Mouse (Mus musculus): ENCODE data around the gene Zfpm1. TPM values are rescaled to one million over a fixed set of nuclear protein-coding genes. Genes with fewer than 3 reads are reported as not detected.

Gene Zfpm1
- total RNA-seq, 1 experiment from 2014 or later, result 72.2 TPM

GRCm38 (mm10) chr8:122294273-122294683 lies 12.3 kb downstream of the Zfpm1 start:
- ATAC-seq (replicated peaks; ENCODE audit: low read depth, poor library complexity, severe bottlenecking), result peak; percentile 48

DNA sequence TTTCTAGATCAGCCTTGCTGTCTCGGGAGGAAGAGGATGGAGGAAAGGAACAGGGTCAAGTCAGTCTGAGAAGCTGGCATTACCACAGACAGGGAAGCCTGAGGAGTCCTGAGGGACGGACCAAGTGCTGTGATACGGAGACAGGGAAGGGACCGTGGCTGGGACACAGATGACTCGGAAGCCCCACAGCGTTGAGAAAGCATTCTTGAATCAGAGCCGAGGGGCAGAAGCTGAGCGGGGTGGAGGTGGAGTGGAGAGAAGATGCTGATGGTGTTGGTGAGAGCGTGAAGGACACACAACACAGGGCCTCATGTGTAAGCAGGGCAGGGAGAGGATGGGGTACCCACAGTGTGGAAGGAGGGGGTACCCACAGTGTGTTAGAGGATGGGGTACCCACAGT lies 13.4 kb downstream of the Zfpm1 start:
- ATAC-seq (replicated peaks; ENCODE audit: low read depth, poor library complexity, severe bottlenecking), result no peak

- ATAC-seq (replicated peaks; ENCODE audit: low read depth, poor library complexity, severe bottlenecking), result peak; percentile 12
Observed at GRCm38 (mm10) chr8:122296173-122297001, 14.4 kb downstream of the Zfpm1 start.

- ATAC-seq (replicated peaks; ENCODE audit: low read depth, poor library complexity, severe bottlenecking), result no peak
Observed at GRCm38 (mm10) chr8:122299581-122300254, 17.8 kb downstream of the Zfpm1 start.

DNA sequence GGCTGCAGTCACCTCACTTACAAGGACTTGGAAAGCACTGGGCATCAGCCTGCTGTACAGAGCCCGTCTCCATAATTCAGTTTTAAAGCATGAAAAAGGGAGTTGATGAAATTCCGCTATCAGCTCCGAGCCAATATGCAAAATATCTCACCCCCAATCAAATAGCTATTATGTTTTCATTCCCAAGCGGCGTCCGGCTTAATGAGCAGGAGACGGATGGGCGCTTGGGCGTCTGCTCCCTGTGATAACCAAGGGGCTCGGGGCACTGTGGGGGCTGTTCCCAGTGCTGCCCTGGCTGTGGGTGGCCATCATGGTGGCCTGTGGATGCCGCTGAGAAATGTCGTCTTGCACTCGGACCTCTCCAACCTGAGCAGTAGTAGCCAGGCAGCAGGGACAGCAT lies 19.1 kb downstream of the Zfpm1 start:
- ATAC-seq (replicated peaks; ENCODE audit: low read depth, poor library complexity, severe bottlenecking), result no peak

DNA sequence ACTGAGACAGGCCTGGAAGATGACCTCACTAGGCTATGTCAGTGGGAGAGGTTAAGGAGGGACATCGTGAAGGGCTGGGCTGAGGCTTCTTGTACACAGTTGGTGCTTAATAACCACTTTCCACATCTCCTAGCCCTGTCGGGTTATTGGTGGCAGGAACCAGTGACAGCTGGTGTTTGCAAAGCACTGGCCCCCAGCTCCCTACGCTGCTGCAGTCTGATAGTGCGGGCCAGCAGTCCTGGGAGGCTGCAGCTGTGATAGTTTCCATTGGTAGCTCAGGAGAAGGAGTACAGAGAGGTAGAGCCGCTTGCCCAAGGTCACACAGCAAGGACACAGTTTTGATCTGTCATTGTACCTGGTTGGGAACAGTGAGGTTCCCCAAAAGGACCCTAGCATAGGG lies 19.9 kb downstream of the Zfpm1 start:
- no peak for ATAC-seq (replicated peaks; ENCODE audit: low read depth, poor library complexity, severe bottlenecking)

DNA sequence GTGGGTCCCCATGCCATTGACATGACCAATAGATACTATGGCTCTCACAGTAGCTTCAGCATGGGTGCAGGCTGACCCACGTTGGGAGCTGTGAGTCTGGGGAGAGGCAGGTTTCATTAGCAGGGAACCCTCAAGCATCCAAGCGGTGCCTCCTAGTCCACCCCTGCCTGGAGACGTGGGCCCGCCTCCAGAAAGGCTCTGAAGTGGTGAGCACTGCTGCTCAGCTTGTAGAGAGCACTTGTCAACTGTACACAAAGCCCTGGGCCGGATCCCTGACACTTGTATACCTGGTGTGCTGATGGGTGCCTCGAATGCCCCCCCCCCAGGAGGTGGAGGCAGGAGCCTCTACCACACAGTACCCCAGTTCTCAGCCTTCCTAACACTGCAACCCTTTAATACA lies 21.5 kb downstream of the Zfpm1 start:
- ATAC-seq (replicated peaks; ENCODE audit: low read depth, poor library complexity, severe bottlenecking), result no peak

GRCm38 (mm10) chr8:122304058-122304457 lies 22.1 kb downstream of the Zfpm1 start:
- ATAC-seq (replicated peaks; ENCODE audit: low read depth, poor library complexity, severe bottlenecking), result peak; percentile 71

DNA sequence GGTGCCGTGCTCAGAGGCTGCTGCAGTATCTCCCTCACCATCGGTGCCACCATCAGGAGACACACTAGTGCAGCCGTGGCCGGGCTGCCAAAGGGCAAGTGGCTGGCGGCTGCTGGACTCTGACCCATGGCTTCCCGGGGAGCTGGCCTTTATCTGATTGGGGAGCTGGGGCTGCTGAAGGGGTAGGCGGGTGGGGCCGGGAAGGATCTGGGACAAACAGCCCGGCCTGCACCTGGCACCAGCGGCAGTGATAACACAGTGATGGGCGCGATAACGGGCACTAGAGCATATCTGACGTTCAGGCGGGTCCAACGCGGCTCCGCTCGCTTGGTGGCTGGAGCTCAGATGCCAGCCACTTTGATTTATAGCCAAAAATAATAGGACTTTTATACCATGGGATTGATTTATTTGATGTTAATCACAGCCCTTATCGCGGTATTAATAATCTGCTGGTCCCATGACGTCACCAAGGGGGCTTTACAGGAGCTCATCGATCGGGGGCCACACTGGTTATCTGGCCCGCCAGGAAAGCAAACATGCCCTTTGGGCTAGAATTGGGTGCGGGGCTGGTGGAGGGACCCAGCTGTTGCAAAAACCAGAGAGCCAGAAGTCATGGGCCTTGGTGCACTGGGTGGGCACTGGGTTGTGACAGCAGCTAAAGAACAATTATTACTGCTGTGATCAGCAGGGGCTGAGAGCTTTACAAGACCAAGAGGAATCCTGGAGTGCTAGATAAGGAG lies 24.9 kb downstream of the Zfpm1 start:
- no peak for ATAC-seq (replicated peaks; ENCODE audit: low read depth, poor library complexity, severe bottlenecking)

DNA sequence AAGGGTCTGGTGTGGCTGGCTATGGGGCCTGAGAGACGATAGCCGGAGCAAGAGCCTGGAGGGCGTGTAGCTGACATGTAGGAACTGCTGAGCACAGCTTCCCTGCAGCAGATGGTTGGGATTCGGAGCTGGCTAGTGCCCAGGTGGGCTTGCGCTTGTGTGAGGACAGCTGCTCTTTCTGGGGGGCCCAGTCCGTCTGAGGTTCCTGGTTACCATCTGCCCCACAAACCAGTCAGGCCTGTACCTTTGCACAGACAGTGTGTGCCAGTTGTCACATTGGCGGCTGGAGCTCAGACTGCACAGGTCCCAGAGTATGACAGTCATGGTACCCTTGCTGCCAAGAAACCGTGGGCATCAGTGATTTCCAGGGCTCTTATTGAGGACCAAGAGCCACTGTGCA lies 25.9 kb downstream of the Zfpm1 start:
- no peak for ATAC-seq (replicated peaks; ENCODE audit: low read depth, poor library complexity, severe bottlenecking)

DNA sequence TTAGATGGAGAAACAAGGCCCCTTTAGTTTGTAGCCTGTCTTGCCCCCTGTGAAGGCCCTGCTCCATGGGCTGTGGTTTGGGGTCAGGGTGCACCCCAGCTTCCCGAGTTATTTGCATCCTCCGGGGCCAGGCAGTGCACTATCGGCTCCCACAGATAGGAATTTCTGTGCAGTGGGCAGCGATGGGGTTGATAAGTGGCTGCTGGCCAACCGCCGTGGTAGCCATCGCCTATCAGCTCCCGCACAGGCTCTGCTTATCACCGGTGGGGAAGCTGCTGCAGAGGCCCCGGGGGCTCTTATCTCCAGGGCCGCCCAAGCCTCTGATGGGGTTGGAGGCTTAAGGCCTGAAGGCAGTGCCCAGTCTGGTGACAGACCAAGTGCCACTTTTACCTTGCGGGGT lies 27.3 kb downstream of the Zfpm1 start:
- peak; percentile 61 for ATAC-seq (replicated peaks; ENCODE audit: low read depth, poor library complexity, severe bottlenecking)

DNA sequence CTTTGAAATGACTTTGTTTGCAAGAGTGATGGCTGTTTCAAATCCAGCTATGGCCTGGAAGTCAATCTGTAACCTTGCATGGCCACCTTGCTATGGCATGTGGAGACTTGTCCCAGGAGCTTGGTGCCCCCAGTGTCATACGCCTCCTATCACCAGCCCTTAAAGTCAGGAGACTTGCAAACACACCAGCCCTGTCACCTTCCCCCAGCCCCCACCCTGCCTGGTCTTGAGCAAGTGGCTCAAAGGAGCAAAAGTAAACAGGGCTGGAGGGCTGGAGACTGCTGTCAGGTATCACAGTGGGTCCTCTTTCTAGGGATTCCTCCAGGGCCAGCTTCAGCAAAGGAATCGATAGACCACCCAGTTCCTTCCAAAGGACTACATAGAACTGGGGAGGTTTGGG lies 29.2 kb downstream of the Zfpm1 start:
- ATAC-seq (replicated peaks; ENCODE audit: low read depth, poor library complexity, severe bottlenecking), result no peak

- ATAC-seq (replicated peaks; ENCODE audit: low read depth, poor library complexity, severe bottlenecking), result no peak
Observed at GRCm38 (mm10) chr8:122312553-122312952, 30.6 kb downstream of the Zfpm1 start.

GRCm38 (mm10) chr8:122313310-122313709 lies 31.4 kb downstream of the Zfpm1 start:
- ATAC-seq (replicated peaks; ENCODE audit: low read depth, poor library complexity, severe bottlenecking), result no peak

DNA sequence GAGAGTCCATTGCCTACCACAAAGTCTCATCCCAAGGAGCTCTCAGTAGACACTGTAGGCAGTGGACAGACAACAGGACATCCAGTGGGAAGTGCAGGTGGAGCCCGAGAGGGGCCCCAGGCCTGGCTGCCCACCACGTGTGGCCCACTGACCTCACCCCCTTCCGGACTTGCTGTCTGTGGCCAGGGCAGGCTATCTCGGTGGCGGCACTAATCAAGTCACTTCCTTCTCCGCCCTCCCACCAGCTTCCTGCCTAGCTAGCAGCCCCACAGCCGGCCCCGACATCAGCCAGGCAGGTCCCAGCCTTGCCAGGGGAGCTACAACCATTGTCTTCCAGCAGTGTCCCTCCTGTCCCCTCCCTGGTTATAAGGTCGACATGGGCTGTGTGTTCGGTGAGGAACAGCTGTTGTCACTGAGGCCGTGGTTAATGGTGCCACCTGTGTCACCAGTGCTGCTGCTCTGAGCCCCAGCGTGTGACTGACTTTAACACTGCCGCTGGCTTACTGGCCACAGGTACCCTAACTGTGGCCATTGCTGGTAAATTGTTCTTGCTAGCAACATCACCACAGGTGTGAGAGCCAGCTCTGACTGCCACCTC lies 33.1 kb downstream of the Zfpm1 start:
- ATAC-seq (replicated peaks; ENCODE audit: low read depth, poor library complexity, severe bottlenecking), result peak; percentile 60

- ATAC-seq (replicated peaks; ENCODE audit: low read depth, poor library complexity, severe bottlenecking), result no peak
Observed at GRCm38 (mm10) chr8:122316402-122316801, 34.5 kb downstream of the Zfpm1 start.

GRCm38 (mm10) chr8:122317918-122318475 lies 36.1 kb downstream of the Zfpm1 start:
- peak; percentile 12 for ATAC-seq (replicated peaks; ENCODE audit: low read depth, poor library complexity, severe bottlenecking)

DNA sequence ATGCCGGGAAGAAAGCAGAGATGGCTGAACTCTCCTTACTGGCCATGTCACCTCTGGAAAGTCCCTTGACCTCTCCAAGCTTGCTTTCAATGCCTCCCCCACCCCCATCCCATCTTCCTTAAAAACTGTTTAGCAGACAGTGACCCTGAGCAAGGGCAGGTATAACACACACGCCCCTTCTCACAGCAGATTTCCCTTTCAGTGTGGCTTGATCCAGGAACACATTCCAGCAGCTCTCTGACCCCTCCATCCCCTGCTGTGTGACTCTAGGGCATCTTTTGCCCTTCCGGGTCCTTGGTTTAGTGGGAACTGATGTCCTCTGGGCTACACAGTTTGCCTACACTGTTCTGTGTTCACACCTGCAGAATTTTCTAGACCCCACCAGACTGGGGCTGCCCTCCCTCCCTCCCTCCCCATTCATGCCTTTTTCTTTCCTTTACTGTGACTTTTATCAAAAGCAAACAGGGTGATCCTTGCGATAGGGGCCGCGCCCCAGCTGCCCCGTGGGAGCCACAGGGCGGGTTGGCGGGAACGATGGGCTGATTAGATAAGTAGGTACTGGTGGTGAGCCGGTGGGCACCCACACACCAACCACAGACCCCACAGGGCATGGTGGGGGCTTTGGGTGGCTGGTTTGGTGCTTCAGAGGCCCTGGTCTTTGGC lies 37.2 kb downstream of the Zfpm1 start:
- ATAC-seq (replicated peaks; ENCODE audit: low read depth, poor library complexity, severe bottlenecking), result no peak

- ATAC-seq (replicated peaks; ENCODE audit: low read depth, poor library complexity, severe bottlenecking), result no peak
Observed at GRCm38 (mm10) chr8:122319708-122320075, 37.8 kb downstream of the Zfpm1 start.

DNA sequence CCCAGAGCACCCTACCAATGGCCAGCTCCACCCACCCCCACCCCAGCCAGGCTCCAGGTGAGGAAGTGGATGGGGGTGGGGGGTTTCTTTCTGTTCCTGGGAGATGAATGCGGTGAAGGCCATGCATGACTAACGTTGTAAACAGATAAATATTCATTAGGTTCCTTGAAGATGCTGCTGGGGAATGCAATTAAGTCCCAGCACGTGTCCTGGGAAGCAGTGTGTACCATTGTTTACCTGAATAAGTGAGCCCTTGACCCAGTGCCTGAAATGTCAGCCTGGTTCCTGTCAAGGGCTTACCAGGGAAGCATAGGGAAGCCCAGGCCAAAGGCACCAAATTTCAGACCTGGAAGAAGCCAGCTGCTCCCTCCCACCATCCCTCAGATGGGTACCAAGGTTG lies 38.6 kb downstream of the Zfpm1 start:
- ATAC-seq (replicated peaks; ENCODE audit: low read depth, poor library complexity, severe bottlenecking), result no peak

Data from common myeloid progenitor, adult 5-6 weeks (primary cell).